Mouse (Mus musculus) lung, postnatal 36 days (tissue): ENCODE results near the gene Hba-a2.
A peak's percentile ranks its signal among the peaks of the same experiment; 100 is the strongest.
"Not testable (repeated sequence)": the region's sequence is repeated elsewhere in the genome, so short reads cannot be mapped to it uniquely, and the experiment has no call there.

Experiments
- DNase-seq: peaks from one replicate; pipeline ENCODE4 v3.0.0; 2022; ENCODE audit warnings: mixed read lengths

Hba-a2 gene

DNA sequence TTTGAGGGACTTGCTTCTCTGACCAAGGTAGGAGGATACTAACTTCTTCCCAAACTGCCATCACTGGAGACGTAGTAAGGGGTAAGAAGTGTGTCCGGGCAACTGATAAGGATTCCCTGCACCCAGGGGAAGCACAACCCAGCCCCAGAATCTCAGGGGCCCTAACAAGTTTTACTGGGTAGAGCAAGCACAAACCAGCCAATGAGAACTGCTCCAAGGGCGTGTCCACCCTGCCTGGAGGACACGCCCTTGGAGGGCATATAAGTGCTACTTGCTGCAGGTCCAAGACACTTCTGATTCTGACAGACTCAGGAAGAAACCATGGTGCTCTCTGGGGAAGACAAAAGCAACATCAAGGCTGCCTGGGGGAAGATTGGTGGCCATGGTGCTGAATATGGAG, at the start of gene Hba-a2:
Gene Hba-a2, plus strand, starts transcription at position 287 of the 400 bp plus-strand sequence.
- not testable (repeated sequence) for DNase-seq

- no peak for DNase-seq
Measured at GRCm38 (mm10) chr11:32247068-32247467, 49.2 kb upstream of the Hba-a2 start.

GRCm38 (mm10) chr11:32248350-32248749, 47.9 kb upstream of the Hba-a2 start:
- no peak for DNase-seq

- DNase-seq: no peak
Measured at GRCm38 (mm10) chr11:32250880-32251763, 45.2 kb upstream of the Hba-a2 start.

DNA sequence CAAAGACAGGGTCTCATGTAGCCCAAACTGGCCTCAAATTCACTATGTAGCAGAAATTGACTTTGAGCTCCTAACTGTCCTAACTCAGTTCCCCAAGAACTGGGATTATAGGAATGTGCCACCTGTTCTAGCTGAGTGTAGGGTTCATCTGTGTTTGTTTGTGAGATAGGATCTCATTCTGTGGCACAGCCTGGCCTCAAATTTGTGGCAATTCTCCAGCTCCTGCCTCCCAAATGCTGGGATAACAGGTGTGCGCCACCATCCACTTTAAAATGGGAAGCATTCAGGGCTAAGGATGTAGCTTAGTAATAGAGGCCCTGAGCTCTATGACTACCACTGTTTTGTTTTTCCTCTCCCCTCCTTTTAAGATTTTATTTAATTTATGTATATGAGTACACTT, 43.2 kb upstream of the Hba-a2 start:
- no peak for DNase-seq

- no peak for DNase-seq
Measured at GRCm38 (mm10) chr11:32256146-32256545, 40.1 kb upstream of the Hba-a2 start.

GRCm38 (mm10) chr11:32256566-32256965, 39.7 kb upstream of the Hba-a2 start:
- DNase-seq: no peak

- no peak for DNase-seq
Measured at GRCm38 (mm10) chr11:32262674-32263415, 33.4 kb upstream of the Hba-a2 start.

- no peak for DNase-seq
Measured at GRCm38 (mm10) chr11:32265117-32265738, 31.1 kb upstream of the Hba-a2 start.

DNA sequence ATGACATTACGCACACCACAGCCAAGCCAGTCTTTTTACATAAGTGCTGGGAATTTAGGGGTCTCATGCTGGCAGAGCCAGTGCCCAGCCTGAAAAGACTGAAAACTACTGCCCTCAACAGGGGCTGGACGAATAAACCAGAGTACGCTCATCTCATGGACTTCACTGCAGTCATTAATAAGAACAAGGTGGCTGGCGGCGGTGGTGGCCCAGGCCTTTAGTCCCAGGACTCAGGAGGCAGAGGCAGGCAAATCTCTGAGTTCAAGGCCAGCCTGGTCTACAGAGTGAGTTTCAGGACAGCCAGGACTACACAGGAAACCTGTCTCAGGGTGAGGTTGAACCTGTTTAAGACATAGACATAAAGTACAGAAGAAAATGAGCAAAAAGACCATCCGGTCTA, 30.1 kb upstream of the Hba-a2 start:
- DNase-seq: no peak

DNA sequence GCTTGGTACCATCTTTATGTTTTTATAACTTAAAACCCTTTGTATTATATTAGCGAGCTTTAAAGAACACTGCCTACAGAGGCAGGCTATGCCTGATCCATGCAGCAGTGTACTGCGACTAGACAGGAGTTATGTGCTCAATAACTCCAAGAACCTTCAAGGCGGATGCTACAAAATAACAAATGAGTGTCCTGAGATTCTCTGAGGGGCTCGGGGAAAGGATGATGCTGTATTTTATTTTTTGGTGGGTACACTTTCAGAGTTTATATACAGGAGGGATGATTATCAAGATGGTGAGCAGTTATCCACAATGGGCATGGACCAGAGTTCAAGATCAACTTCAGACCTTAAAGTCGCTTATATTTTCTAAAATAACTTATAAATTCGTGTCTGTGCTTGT, 29.5 kb upstream of the Hba-a2 start:
- DNase-seq: no peak

- DNase-seq: peak; percentile 96
Measured at GRCm38 (mm10) chr11:32267188-32267884, 29.0 kb upstream of the Hba-a2 start, which contains the start of gene Nprl3. Nprl3 (minus strand) TSS chr11:32267707.

- no peak for DNase-seq
Measured at GRCm38 (mm10) chr11:32267964-32268363, 28.3 kb upstream of the Hba-a2 start.

DNA sequence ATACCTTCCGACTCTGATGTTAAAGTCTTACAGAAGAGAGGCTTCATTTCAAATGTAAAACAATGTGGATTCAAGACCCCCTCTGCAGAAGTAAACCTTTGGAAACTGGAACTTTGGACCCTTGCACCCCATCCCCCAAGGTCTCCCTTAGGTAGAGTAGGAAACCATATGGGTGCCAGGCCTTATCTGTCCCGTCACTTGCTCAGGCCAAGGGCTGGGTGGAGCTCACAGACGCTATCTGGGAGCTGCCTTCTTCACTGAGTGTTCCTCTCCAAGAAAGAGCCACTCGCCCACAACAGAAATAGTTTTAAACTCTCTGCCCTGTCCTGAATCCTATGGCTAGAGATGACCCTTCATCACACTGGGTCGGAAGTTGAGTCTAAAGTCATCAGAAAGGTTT, 27.3 kb upstream of the Hba-a2 start:
- DNase-seq: no peak

DNA sequence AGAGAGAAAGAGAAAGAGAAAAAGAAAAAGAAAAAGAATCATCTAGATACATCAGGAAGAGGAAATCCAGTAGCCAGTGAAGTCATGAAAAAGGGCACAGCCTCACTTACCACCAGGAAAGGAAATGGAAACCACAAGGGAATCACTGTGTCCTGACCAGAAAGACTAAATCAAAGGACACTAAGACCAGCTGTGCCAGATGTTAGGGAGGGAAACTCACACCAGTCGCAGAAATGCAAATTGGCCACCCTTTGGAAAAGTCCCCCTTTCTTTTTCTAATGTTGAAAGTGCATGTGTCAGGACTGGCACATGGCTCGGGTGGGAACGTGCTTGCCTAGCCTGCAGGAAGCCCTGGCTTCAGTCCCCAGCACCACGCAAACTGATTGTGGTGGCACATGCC, 25.1 kb upstream of the Hba-a2 start:
- no peak for DNase-seq

DNA sequence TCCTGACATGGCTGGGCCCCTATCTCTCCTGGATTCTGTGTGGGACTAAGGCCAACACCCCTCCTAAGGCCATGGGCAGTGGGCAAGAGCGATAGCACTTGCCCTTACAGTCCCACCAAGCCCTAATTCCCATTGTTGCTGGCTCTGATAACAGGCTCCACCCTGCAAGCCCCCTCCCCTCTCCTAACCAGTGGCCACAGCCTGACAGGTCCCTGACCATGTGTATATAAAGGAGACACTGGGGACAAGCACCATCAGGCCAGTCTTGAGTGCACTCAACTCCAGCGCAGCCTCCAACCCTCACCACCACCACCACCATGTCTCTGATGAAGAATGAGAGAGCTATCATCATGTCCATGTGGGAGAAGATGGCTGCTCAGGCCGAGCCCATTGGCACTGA, 19.9 kb upstream of the Hba-a2 start, which contains the start of gene Hba-x:
Gene Hba-x, plus strand, starts transcription at position 54 of the 400 bp plus-strand sequence.
- no peak for DNase-seq

DNA sequence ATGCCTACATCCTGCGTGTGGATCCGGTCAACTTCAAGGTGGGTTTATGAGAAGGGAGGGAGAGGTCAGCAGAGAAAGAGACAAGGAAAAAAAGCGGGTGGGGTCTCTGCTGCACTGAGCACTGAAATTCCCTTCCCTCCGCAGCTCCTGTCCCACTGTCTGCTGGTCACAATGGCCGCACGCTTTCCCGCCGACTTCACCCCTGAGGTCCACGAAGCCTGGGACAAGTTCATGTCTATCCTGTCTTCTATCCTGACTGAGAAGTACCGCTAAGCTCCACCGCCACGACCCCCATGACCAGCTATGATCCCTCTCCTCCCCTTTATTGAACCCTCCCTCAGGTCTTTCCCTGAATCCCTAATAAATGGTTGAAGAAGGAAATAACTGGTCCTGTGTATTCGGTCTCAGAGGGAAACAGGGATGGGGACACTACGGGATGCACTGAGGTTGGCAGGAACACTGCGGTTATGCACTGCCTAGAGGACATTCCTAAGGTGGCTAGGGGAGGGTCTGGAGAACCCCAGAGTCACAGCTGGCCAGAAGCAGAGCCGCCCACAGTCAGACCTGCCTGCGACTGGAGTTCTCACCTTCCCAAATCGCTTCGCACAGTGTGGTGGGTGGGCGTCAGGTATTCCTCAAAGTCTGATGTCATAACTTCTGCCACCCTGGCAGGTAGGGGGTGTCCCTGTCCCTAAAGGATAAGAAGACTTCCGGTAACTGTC, 18.4 kb upstream of the Hba-a2 start:
- no peak for DNase-seq

GRCm38 (mm10) chr11:32278458-32278957, 17.8 kb upstream of the Hba-a2 start:
- no peak for DNase-seq

DNA sequence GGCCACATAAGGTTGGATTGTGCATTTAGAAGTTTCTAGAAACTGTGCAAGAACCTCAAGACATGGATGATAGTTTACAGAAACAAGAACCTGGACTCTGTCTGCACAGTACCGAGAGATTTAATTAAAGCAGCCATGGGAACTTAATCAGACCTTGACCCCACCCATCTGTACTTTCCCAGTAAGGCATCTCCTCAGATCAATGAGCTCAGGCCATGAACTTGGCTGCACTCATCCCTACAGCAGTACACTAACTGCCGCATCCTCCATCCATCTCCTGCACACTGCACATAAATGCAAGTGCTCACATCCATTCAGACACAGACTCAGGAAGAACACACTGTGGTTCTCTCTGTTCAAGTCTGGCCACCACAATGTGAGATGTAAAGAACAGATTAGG, 15.6 kb upstream of the Hba-a2 start:
- DNase-seq: no peak

DNA sequence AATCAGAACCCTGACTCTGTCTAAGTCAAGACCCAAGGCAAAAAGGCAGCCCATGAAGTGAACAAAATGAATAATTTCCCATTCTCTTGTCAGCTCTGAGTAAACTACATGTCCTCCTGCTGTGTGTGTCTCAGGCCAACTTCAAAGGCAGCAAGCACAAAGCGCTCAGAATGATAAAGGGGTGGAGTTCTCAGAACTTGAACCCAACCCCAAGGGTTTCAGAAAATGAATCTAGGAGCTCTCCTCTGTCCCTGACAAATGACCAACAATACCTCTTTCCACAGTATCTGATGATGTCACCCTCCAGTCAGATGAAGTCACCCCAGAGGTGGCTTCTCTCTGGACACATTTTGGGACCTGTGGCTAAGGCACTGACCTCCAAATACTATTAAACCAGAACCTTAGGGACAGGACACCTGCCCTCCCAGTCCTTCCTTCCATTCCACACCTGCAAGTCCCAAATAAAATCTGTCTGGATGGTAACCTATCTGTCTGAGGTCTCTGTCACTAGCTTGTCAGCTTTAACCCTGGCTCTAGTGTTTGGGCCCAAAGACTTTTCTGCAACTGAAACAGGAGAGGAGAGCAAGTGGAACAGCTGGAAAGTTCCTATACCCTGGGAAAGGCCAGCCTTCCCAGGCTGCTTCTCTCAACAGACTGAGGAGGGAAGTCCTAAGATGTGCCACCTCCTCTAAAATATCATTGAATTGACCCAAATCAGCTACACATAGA, 14.7 kb upstream of the Hba-a2 start:
- DNase-seq: no peak
